Mouse (Mus musculus): Measurements from ENCODE around the gene Sec61b. TPM values are rescaled to one million over a fixed set of nuclear protein-coding genes. Genes with fewer than 3 reads are reported as not detected.

The Sec61b gene
- polyA plus RNA-seq, 1 experiment: 372 TPM

GRCm38 (mm10) chr4:47480095-47480494 lies 5.6 kb downstream of the Sec61b start:
- WGBS: 97% methylated on average over 13 of the region's 13 CpGs
- peaks cover 37% of the 10 kb centered on the region for H3K36me3 ChIP-seq (ENCODE audit: control insufficient read depth, insufficient read depth, low read length)
- no peak for TF ChIP-seq CTCF (IDR thresholded peaks at IDR 0.05; ENCODE audit: borderline replicate concordance, control insufficient read depth, extremely low read depth, insufficient read depth, low read length, poor library complexity)
- no peak for TF ChIP-seq POLR2A (IDR thresholded peaks at IDR 0.05; ENCODE audit: control insufficient read depth, extremely low read depth, insufficient read depth, low read length, poor library complexity)

GRCm38 (mm10) chr4:47480576-47480975 lies 6.1 kb downstream of the Sec61b start:
- H3K27me3 ChIP-seq (ENCODE audit: control insufficient read depth, insufficient read depth, low read length): no peaks in the 10 kb centered on the region
- no peaks in the 10 kb centered on the region for H3K4me1 ChIP-seq (replicated peaks; ENCODE audit: control insufficient read depth, insufficient read depth, low read length)
- WGBS: 99% methylated on average over 9 of the region's 9 CpGs
- no peak overlapping the region for H3K4me3 ChIP-seq (ENCODE audit: control insufficient read depth, insufficient read depth, low read length)
- no peak for TF ChIP-seq POLR2A (IDR thresholded peaks at IDR 0.05; ENCODE audit: control insufficient read depth, extremely low read depth, insufficient read depth, low read length, poor library complexity)
- TF ChIP-seq CTCF (IDR thresholded peaks at IDR 0.05; ENCODE audit: borderline replicate concordance, control insufficient read depth, extremely low read depth, insufficient read depth, low read length, poor library complexity): no peak
- no peak for DNase-seq
- no peak overlapping the region for H3K27ac ChIP-seq (ENCODE audit: control insufficient read depth, insufficient read depth, low read length)
- H3K36me3 ChIP-seq (ENCODE audit: control insufficient read depth, insufficient read depth, low read length): peaks cover 37% of the 10 kb centered on the region

More at GRCm38 (mm10) chr4:47480095-47480494, 5.6 kb downstream of the Sec61b start:
- H3K27ac ChIP-seq (ENCODE audit: control insufficient read depth, insufficient read depth, low read length): no peak overlapping the region
- H3K4me1 ChIP-seq (replicated peaks; ENCODE audit: control insufficient read depth, insufficient read depth, low read length): peaks cover 2% of the 10 kb centered on the region
- H3K4me3 ChIP-seq (ENCODE audit: control insufficient read depth, insufficient read depth, low read length): no peak overlapping the region
- no peak for DNase-seq
- H3K27me3 ChIP-seq (ENCODE audit: control insufficient read depth, insufficient read depth, low read length): no peaks in the 10 kb centered on the region

- H3K27me3 ChIP-seq (ENCODE audit: control insufficient read depth, insufficient read depth, low read length): no peaks in the 10 kb centered on the region
- H3K4me1 ChIP-seq (replicated peaks; ENCODE audit: control insufficient read depth, insufficient read depth, low read length): peaks cover 5% of the 10 kb centered on the region
- WGBS: 98% methylated on average over 6 of the region's 6 CpGs
- H3K27ac ChIP-seq (ENCODE audit: control insufficient read depth, insufficient read depth, low read length): no peak overlapping the region
- no peaks in the 10 kb centered on the region for H3K36me3 ChIP-seq (ENCODE audit: control insufficient read depth, insufficient read depth, low read length)
- TF ChIP-seq POLR2A (IDR thresholded peaks at IDR 0.05; ENCODE audit: control insufficient read depth, extremely low read depth, insufficient read depth, low read length, poor library complexity) (no peak), CTCF (IDR thresholded peaks at IDR 0.05; ENCODE audit: borderline replicate concordance, control insufficient read depth, extremely low read depth, insufficient read depth, low read length, poor library complexity) (no peak)
- no peak overlapping the region for H3K4me3 ChIP-seq (ENCODE audit: control insufficient read depth, insufficient read depth, low read length)
- DNase-seq: no peak
Measured at GRCm38 (mm10) chr4:47491243-47491642, 16.8 kb downstream of the Sec61b start.

- Histone ChIP-seq H3K27ac (ENCODE audit: control insufficient read depth, insufficient read depth, low read length) (no peak overlapping the region), H3K27me3 (ENCODE audit: control insufficient read depth, insufficient read depth, low read length) (no peaks in the 10 kb centered on the region), H3K4me3 (ENCODE audit: control insufficient read depth, insufficient read depth, low read length) (no peak overlapping the region), H3K4me1 (replicated peaks; ENCODE audit: control insufficient read depth, insufficient read depth, low read length) (peaks cover 10% of the 10 kb centered on the region), H3K36me3 (ENCODE audit: control insufficient read depth, insufficient read depth, low read length) (no peaks in the 10 kb centered on the region)
- no peak for TF ChIP-seq POLR2A (IDR thresholded peaks at IDR 0.05; ENCODE audit: control insufficient read depth, extremely low read depth, insufficient read depth, low read length, poor library complexity)
- TF ChIP-seq CTCF (IDR thresholded peaks at IDR 0.05; ENCODE audit: borderline replicate concordance, control insufficient read depth, extremely low read depth, insufficient read depth, low read length, poor library complexity): no peak
- 86% methylated on average over 12 of the region's 12 CpGs for WGBS
- DNase-seq: no peak
Measured at GRCm38 (mm10) chr4:47492311-47493086, 18.0 kb downstream of the Sec61b start.

- Histone ChIP-seq H3K36me3 (ENCODE audit: control insufficient read depth, insufficient read depth, low read length) (no peaks in the 10 kb centered on the region), H3K4me3 (ENCODE audit: control insufficient read depth, insufficient read depth, low read length) (no peak overlapping the region), H3K27me3 (ENCODE audit: control insufficient read depth, insufficient read depth, low read length) (no peaks in the 10 kb centered on the region), H3K4me1 (replicated peaks; ENCODE audit: control insufficient read depth, insufficient read depth, low read length) (peaks cover 10% of the 10 kb centered on the region), H3K27ac (ENCODE audit: control insufficient read depth, insufficient read depth, low read length) (no peak overlapping the region)
- DNase-seq: no peak
- no peak for TF ChIP-seq POLR2A (IDR thresholded peaks at IDR 0.05; ENCODE audit: control insufficient read depth, extremely low read depth, insufficient read depth, low read length, poor library complexity)
- no peak for TF ChIP-seq CTCF (IDR thresholded peaks at IDR 0.05; ENCODE audit: borderline replicate concordance, control insufficient read depth, extremely low read depth, insufficient read depth, low read length, poor library complexity)
- 84% methylated on average over 8 of the region's 8 CpGs for WGBS
Measured at GRCm38 (mm10) chr4:47493456-47493855, 19.0 kb downstream of the Sec61b start.

- WGBS: 73% methylated on average over 1 of the region's 1 CpGs
- Histone ChIP-seq H3K27ac (ENCODE audit: control insufficient read depth, insufficient read depth, low read length) (no peak overlapping the region), H3K36me3 (ENCODE audit: control insufficient read depth, insufficient read depth, low read length) (no peaks in the 10 kb centered on the region), H3K27me3 (ENCODE audit: control insufficient read depth, insufficient read depth, low read length) (no peaks in the 10 kb centered on the region), H3K4me3 (ENCODE audit: control insufficient read depth, insufficient read depth, low read length) (no peak overlapping the region), H3K4me1 (replicated peaks; ENCODE audit: control insufficient read depth, insufficient read depth, low read length) (peaks cover 10% of the 10 kb centered on the region)
- TF ChIP-seq POLR2A (IDR thresholded peaks at IDR 0.05; ENCODE audit: control insufficient read depth, extremely low read depth, insufficient read depth, low read length, poor library complexity) (no peak), CTCF (IDR thresholded peaks at IDR 0.05; ENCODE audit: borderline replicate concordance, control insufficient read depth, extremely low read depth, insufficient read depth, low read length, poor library complexity) (no peak)
- DNase-seq: no peak
Measured at GRCm38 (mm10) chr4:47494137-47494536, 19.7 kb downstream of the Sec61b start.

All from thymus, adult 2 months (tissue).